Mouse (Mus musculus) heart, postnatal 0 days (tissue): ENCODE measurements around the gene Olfr702.

ENCODE experiments used
- CTCF ChIP-seq: IDR thresholded peaks from 2 replicates; pipeline ENCODE4 v1.5.1; 2016; ENCODE audit warnings: antibody characterized with exemption, control low read depth, low read depth
- EP300 ChIP-seq: IDR thresholded peaks from 2 replicates; pipeline ENCODE4 v1.6.1; 2016; ENCODE audit warnings: antibody characterized with exemption, low read depth

GRCm38 (mm10) chr7:106876791-106877190, 43.1 kb upstream of the Olfr702 start, which contains the start of gene Olfr705:
- no peak for TF ChIP-seq CTCF
- no peak for TF ChIP-seq EP300
